Mouse (Mus musculus): Measurements from ENCODE around the gene Gm6588.

Gene Gm6588

GRCm38 (mm10) chr5:112473453-112473852 is 24.2 kb downstream of the Gm6588 start:
- no peak for DNase-seq

- DNase-seq: no peak
Observed at GRCm38 (mm10) chr5:112481946-112482410, 32.8 kb downstream of the Gm6588 start.

- no peak for DNase-seq
Observed at GRCm38 (mm10) chr5:112482551-112482950, 33.3 kb downstream of the Gm6588 start.

GRCm38 (mm10) chr5:112483030-112483429 is 33.8 kb downstream of the Gm6588 start:
- no peak for DNase-seq

GRCm38 (mm10) chr5:112484924-112485715 is 35.9 kb downstream of the Gm6588 start:
- DNase-seq: no peak

GRCm38 (mm10) chr5:112486415-112486814 is 37.2 kb downstream of the Gm6588 start:
- DNase-seq: no peak

GRCm38 (mm10) chr5:112487504-112487903 is 38.3 kb downstream of the Gm6588 start:
- no peak for DNase-seq

GRCm38 (mm10) chr5:112488101-112488776 is 39.0 kb downstream of the Gm6588 start:
- no peak for DNase-seq

GRCm38 (mm10) chr5:112491489-112491888 is 42.3 kb downstream of the Gm6588 start:
- DNase-seq: no peak

- DNase-seq: no peak
Observed at GRCm38 (mm10) chr5:112493492-112493891, 44.3 kb downstream of the Gm6588 start.

GRCm38 (mm10) chr5:112496753-112497369 is 47.6 kb downstream of the Gm6588 start:
- no peak for DNase-seq

GRCm38 (mm10) chr5:112498921-112499917 is 50.0 kb downstream of the Gm6588 start:
- no peak for DNase-seq

- DNase-seq: no peak
Observed at GRCm38 (mm10) chr5:112499918-112500682, 50.9 kb downstream of the Gm6588 start.

Data from spleen, adult 18-20 months (tissue).